Mouse (Mus musculus) adrenal gland, postnatal 10 days (tissue): Measurements from ENCODE around the gene 4930544D05Rik. TPM values are rescaled to one million over a fixed set of nuclear protein-coding genes. Genes with fewer than 3 reads are reported as not detected.

Experiments used
- DNase-seq: peaks from one replicate; pipeline ENCODE4 v3.0.0; 2021; ENCODE audit warnings: mixed read lengths
- total RNA-seq, 2 experiments: library from RNA; stranded (reverse); gene quantifications; 2 replicates each; pipeline ENCODE4 v1.2.3; 2021

4930544D05Rik gene
- total RNA-seq, 2 experiments from 2014 or later, result not detected

GRCm38 (mm10) chr11:70598451-70598953 is 17.1 kb upstream of the 4930544D05Rik start:
- no peak for DNase-seq

GRCm38 (mm10) chr11:70605024-70605566 is 10.6 kb upstream of the 4930544D05Rik start:
- DNase-seq, result peak; percentile 86

DNA sequence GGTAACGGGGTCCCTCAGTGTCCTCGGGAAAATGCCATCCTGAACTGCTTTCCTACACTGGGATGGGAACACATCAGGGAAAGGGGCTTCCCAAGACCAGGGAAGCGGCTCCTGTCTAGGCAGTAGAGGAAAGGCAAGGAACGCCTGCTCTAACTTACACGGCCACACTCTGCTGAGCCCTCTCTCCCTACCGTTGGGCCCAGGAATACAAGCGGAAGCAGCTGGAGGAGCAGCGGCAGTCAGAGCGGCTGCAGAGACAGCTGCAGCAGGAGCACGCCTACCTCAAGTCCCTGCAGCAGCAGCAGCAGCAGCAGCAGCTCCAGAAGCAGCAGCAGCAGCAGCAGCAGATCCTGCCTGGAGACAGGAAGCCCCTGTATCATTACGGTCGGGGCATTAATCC is 8.9 kb upstream of the 4930544D05Rik start:
- DNase-seq, result no peak

DNA sequence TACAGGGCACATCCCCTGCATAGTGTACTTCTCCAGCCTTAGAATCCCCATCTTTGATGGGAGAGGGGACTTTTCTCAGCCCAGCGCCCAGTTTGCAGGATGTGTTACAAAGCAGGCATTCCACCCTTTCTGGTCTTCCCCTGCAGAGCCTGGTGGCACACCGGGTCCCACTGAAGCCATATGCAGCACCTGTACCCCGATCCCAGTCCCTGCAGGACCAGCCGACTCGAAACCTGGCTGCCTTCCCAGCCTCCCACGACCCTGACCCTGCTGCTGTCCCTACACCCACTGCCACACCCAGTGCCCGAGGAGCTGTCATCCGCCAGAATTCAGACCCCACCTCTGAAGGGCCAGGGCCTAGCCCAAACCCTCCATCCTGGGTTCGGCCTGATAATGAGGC is 8.0 kb upstream of the 4930544D05Rik start:
- DNase-seq, result no peak

DNA sequence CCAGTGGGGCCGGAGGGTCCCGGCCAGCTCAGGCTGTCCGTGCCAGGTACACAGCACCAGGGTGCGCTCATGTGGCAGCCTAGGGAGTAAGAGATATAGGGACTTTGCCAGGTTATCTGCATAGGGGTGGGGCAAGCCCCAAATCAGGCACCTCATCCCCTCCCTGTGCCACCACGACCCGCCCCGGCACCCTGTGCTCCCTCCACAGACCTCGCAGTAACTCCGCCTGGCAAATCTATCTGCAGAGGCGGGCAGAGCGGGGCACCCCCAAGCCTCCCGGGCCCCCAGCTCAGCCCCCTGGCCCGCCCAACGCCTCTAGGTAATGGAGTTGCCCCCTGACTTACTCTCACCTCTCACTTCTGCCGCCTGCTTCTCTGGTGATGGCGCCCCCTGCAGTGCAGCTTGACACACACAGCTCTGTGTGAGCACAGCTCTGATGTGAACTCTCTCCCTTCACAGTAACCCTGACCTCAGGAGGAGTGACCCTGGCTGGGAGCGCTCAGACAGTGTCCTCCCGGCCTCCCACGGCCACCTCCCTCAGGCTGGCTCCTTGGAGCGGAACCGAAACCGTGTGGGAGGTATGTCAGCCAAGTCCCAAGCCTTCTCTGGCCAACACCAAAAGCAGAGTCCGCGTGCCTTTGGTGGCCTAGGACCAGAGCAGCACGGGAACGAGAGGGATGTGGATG is 7.1 kb upstream of the 4930544D05Rik start:
- peak; percentile 46 for DNase-seq

DNA sequence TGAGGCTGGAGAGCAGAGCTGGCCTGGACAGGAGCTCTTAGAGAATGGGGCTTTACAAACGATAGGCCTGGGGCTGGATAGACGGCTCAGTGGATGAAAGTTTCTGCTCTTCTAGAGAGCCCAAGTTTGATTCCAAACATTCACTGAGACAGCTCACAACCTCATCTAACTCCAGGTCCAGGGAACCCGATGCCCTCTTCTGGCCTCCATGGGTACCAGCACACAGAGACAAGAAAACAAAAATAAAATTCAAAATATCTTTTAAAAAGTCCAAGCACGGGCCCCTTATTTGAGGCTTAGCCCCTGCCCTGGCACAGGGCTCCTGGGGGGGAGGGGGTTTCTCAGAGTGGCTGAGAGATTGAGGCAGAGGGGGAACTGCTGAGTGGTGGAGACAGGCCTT is 4.9 kb upstream of the 4930544D05Rik start:
- no peak for DNase-seq

DNA sequence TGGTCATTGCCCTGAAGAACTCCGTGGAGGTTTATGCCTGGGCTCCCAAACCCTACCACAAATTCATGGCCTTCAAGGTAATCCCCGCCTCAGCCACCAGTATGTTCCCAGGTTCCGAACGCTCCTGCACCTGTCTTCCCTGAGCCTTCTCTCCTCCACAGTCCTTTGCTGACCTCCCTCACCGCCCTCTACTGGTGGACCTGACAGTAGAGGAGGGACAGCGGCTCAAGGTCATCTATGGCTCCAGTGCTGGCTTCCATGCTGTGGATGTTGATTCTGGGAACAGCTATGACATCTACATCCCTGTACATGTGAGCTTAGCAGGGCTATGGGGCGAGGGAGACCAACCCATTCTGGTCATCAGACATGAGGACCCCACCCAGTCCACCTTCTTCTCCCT is 3.1 kb upstream of the 4930544D05Rik start:
- no peak for DNase-seq

DNA sequence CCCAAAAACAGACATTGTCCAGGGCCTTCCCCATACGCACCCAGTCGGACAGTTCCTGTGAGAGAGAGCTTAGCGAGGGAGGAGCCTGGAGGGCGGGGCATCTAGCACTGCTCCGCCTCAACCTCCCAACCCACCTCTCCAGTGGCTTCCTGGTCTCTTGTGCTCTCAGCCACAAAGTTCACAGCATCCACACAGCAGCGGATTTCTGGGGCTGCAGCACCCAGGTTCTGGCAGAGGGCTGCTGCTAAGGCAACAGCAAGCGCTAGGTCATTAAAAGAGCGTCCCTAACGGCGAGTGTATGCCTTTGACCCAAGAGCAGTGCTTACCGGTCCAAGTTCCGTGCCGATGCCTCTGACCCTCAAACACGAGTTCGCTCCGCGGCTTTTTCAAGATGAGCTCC is 574 bp upstream of the 4930544D05Rik start:
- peak; percentile 81 for DNase-seq

GRCm38 (mm10) chr11:70619101-70619500 is 3.5 kb downstream of the 4930544D05Rik start, which contains the start of gene Chrne:
Gene Chrne (minus strand): TSS chr11:70619216.
- DNase-seq, result no peak

DNA sequence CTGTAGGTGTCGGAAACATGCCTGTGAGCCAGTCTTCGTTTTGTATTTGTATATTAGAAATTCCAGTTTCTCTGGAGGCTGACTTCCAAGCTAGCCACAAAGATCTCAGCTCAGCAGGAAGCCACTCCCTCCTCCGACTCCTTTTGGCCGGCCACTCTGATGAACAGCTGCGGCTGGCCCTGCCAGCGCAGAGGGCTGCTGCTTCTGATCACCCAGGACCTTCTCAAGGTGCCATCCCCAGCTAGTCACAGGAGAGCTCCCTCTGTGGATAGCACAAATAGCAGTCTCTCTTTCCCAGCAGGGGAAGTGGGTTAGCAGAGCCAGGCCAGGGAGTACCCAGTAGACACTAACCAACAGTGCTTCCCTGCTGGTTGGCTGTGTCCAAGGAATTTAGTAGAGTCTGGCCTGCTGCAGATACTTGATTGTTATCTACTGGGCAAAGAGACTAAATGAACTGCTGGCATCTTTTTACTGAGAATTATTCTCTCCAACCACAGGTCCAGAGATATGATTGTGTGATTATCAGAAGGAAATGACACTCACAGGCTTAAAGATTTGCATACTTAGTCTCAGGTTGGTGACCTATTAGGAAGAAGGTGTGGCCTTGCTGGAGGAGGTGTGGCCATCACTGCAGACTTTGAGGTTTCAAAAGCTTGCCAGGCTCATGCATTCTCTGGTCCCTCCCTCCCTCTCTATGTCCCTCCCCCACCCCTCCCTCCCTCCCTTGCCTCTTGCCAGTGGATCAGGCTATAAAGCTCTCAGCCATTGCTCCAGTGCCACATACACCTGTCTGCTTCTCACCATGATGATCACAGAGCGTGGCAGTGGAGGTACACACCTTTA is 6.5 kb downstream of the 4930544D05Rik start:
- no peak for DNase-seq

DNA sequence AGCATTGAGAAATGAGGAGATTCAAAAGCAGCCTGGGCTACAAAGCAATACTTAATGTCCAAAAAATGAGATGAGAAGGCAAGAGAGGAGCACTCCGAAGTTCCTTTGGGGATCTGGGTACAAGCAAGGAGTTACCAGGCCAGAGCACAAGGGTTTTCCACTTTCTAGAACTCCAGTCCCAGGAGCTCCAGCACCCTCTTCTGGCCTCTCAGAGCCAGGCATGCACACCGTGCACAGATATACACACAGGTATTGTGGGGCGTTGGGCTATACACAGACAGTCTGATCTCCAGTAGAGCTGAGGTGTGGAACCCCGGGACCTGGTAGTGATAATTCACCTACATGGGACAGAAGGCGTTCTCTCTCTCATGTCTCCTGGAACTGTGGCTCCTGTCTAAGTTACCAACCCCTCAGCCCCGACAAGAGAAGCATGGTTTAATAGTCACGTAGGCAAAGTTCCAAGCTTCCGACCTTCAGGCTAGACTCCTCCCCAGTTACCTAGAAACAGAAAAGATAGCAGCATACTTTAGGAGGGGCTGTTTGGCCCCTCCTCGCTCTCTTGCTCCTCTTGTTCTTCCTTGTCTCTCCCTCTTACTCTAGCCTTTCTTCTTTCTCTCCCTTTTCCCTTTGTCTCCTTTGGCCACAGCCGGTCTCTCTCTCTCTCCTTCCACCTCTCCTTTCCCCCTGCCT is 7.5 kb downstream of the 4930544D05Rik start:
- peak; percentile 53 for DNase-seq

- peak; percentile 72 for DNase-seq
These were observed 9.8 kb downstream of the 4930544D05Rik start for GRCm38 (mm10) chr11:70625473-70625872.

GRCm38 (mm10) chr11:70626877-70627276 is 11.2 kb downstream of the 4930544D05Rik start:
- DNase-seq, result no peak

DNA sequence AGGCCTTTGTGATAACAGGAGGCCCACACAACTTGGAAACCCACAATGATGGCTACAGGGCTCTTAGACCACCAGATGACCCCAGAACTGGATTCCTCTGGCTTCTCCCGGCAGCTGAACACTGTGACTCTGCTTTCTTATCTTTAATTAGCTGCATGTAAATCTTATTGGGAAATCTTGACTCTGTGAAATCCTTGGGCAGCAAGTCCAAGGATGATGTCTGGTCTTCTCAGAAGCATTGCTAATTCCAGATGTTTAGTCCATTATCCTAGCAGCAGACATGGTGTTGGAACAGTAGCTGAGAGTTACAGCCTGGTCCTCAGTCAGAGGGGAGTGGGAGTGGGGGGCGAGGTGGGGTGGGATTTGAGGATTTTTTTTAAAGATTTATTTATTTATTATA is 12.8 kb downstream of the 4930544D05Rik start:
- DNase-seq, result peak; percentile 2

GRCm38 (mm10) chr11:70629557-70629956 is 13.9 kb downstream of the 4930544D05Rik start:
- DNase-seq, result peak; percentile 17

GRCm38 (mm10) chr11:70630129-70630528 is 14.5 kb downstream of the 4930544D05Rik start:
- DNase-seq, result peak; percentile 1

GRCm38 (mm10) chr11:70635601-70636000 is 20.0 kb downstream of the 4930544D05Rik start:
- no peak for DNase-seq

DNA sequence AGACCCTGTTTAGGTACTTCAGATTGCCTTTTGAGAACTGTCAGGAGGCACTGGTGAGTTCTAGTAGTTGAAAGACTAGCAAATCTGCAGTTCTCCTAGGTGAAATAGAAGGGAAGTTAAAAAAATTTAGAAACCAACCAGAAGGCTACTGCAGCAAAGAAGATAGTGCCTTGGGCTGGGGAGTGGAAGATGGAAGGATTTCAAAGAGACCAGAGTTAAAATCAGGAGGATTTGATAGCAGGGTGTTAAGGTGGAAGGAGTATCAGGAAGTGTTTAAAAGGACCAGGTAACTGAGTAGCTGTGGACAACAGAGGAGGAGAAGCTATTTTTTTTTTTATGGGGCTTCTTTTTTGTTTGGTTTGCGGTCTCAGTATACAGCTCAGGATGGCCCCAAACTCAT is 22.1 kb downstream of the 4930544D05Rik start:
- DNase-seq, result no peak

- DNase-seq, result no peak
These were observed 22.6 kb downstream of the 4930544D05Rik start for GRCm38 (mm10) chr11:70638293-70638692.

DNA sequence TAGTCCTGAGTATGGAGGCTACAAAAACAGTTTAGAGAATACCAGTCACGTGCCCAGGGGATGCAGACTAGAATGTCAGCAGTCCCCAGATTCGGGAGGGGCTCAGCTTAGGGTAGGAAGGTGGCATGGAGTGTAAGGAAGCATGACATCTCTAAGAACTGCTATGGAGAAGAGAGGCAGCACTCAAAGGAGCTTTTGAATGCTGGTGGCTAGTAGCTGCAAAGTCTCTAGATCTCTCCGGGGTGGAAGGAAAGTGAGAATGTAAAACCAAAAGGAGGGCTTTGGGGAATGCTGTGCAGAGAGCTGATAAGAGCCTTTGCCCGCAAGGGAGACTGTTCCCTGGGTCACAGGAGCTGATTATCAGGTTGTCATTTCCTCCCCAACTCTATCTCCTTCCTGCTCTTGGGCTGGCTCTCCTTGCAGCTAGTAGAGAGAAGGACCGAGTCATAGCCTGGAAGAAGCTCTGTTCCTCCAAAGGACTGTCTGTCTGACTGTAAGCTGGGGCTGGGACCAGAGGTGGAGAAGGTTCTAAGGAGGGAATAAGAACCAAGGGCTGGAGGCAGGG is 23.1 kb downstream of the 4930544D05Rik start, which contains the start of gene Gp1ba:
Gp1ba (plus strand) TSS at position 409 of the 565 bp plus-strand sequence.
- DNase-seq, result no peak

DNA sequence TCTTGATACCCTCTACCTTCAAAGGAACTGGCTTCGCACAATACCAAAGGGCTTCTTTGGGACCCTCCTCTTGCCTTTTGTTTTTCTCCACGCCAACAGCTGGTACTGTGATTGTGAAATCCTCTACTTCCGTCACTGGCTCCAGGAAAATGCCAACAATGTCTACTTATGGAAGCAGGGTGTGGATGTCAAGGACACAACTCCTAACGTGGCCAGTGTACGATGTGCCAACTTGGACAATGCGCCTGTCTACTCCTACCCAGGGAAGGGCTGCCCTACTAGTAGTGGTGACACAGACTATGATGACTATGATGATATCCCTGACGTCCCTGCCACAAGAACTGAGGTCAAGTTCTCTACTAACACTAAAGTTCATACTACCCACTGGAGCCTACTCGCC is 24.3 kb downstream of the 4930544D05Rik start:
- DNase-seq, result no peak

DNA sequence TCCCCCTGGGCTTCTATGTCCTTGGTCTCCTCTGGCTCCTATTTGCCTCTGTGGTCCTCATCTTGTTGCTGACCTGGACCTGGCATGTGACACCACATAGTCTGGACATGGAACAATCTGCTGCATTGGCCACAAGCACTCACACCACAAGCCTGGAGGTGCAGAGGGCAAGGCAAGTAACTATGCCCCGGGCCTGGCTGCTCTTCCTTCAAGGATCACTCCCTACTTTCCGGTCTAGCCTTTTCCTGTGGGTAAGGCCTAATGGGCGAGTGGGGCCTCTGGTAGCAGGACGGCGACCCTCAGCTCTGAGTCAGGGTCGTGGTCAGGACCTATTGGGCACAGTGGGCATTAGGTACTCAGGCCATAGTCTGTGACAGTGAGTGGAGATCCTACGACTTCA is 25.6 kb downstream of the 4930544D05Rik start:
- DNase-seq, result no peak
